ENCODE assay signal across 21 mouse cellular contexts in genomic region chr3:130127840-130128239, GRCm38 (mm10). TPM values are rescaled to one million over a fixed set of nuclear protein-coding genes. Genes with fewer than 3 reads are reported as not detected.
DNase-seq lines count a peak whose midpoint lies in the region; ATAC-seq lines count a peak whose summit lies in the region.
"Had no signal": no experiment of that assay in that cellular context is flagged by ENCODE, and none has a peak within 500 bp of the region (broad histone marks: within the 10 kb centered on the region; RNA-seq: fewer than 3 reads in every experiment).

No protein-coding gene starts in this region.

- intact Hi-C loops in heart, postnatal 10 days (cut with DNase I), result no loop called here

- no peak overlapping the region for H3K4me2 ChIP-seq in midbrain, embryonic 15.5 days
- no peak overlapping the region for H3K4me2 ChIP-seq in midbrain, embryonic 11.5 days
- no peak overlapping the region for H3K4me2 ChIP-seq in neural tube, embryonic 14.5 days (ENCODE audit: low read depth, low read length)
- H3K4me2 ChIP-seq: forebrain, embryonic 15.5 days; hindbrain, embryonic 15.5 days; kidney, embryonic 15.5 days; liver, embryonic 12.5 days; lung, embryonic 15.5 days; midbrain, embryonic 12.5 days had no signal

- no peaks in the 10 kb centered on the region for H3K9me3 ChIP-seq in midbrain, embryonic 15.5 days
- no peaks in the 10 kb centered on the region for H3K9me3 ChIP-seq in midbrain, embryonic 11.5 days (ENCODE audit: control insufficient read depth, low read length)
- H3K9me3 ChIP-seq in limb, embryonic 10.5 days (replicated peaks), result no peaks in the 10 kb centered on the region
- no peaks in the 10 kb centered on the region for H3K9me3 ChIP-seq in neural tube, embryonic 14.5 days (ENCODE audit: control insufficient read depth, low read length)
- H3K9me3 ChIP-seq: forebrain, embryonic 15.5 days; heart, embryonic 10.5 days; hindbrain, embryonic 15.5 days; kidney, embryonic 15.5 days; liver, embryonic 12.5 days; lung, embryonic 15.5 days; midbrain, embryonic 12.5 days had no signal

- no peaks in the 10 kb centered on the region for H3K27me3 ChIP-seq in midbrain, embryonic 15.5 days (replicated peaks)
- no peaks in the 10 kb centered on the region for H3K27me3 ChIP-seq in midbrain, embryonic 11.5 days (ENCODE audit: control insufficient read depth, insufficient read depth, low read length)
- H3K27me3 ChIP-seq in limb, embryonic 10.5 days (ENCODE audit: low read depth, poor library complexity, severe bottlenecking), result no peaks in the 10 kb centered on the region
- no peaks in the 10 kb centered on the region for H3K27me3 ChIP-seq in neural tube, embryonic 14.5 days (ENCODE audit: control insufficient read depth, insufficient read depth, low read length)
- H3K27me3 ChIP-seq: CH12.LX; forebrain, embryonic 15.5 days; hindbrain, embryonic 15.5 days; kidney, embryonic 15.5 days; liver, embryonic 12.5 days; lung, embryonic 15.5 days; midbrain, embryonic 12.5 days had no signal

- DNase-seq in heart, postnatal 10 days, result peak; percentile 6 to 11
- DNase-seq in heart, adult 8-10 months (ENCODE audit: low spot score), result no peak
- DNase-seq in midbrain, embryonic 11.5 days (ENCODE audit: low spot score, missing footprints), result no peak
- DNase-seq in limb, embryonic 10.5 days (ENCODE audit: low spot score), result no peak
- DNase-seq in thymus, postnatal 10 days (ENCODE audit: low spot score in 2 of 2), result no peak
- DNase-seq: adrenal gland, postnatal 25 days; cerebellum, adult 11 months; thymus, postnatal 4 days had no signal

- H3K9ac ChIP-seq in midbrain, embryonic 15.5 days, result no peak overlapping the region
- H3K9ac ChIP-seq in midbrain, embryonic 11.5 days (ENCODE audit: low read length), result no peak overlapping the region
- no peak overlapping the region for H3K9ac ChIP-seq in neural tube, embryonic 14.5 days (replicated peaks; ENCODE audit: low read depth, low read length)
- H3K9ac ChIP-seq: forebrain, embryonic 15.5 days; hindbrain, embryonic 15.5 days; kidney, embryonic 15.5 days; liver, embryonic 12.5 days; lung, embryonic 15.5 days; midbrain, embryonic 12.5 days had no signal

- ATAC-seq in midbrain, embryonic 15.5 days (replicated peaks), result peak; percentile 38; the same call in 1 of the 2 replicates
- ATAC-seq in midbrain, embryonic 11.5 days (ENCODE audit: low FRiP score), result no peak
- peak; percentile 76; the same call in 1 of the 2 replicates for ATAC-seq in neural tube, embryonic 14.5 days (ENCODE audit: low read depth)
- ATAC-seq: intestine, postnatal 0 days; liver, embryonic 12.5 days had no signal

- WGBS in midbrain, embryonic 15.5 days, result 55% methylated on average over 8 of the region's 8 CpGs
- 83% methylated on average over 8 of the region's 8 CpGs for WGBS in midbrain, embryonic 11.5 days
- 68% methylated on average over 8 of the region's 8 CpGs for WGBS in limb, embryonic 10.5 days
- 49% methylated on average over 8 of the region's 8 CpGs for WGBS in neural tube, embryonic 14.5 days

- H3K4me1 ChIP-seq in midbrain, embryonic 15.5 days, result peaks cover 7% of the 10 kb centered on the region; the same call in 1 of the 2 replicates
- H3K4me1 ChIP-seq in midbrain, embryonic 11.5 days (ENCODE audit: control insufficient read depth, insufficient read depth, low read length), result no peaks in the 10 kb centered on the region
- H3K4me1 ChIP-seq in limb, embryonic 10.5 days, result peaks cover 24% of the 10 kb centered on the region
- no peaks in the 10 kb centered on the region for H3K4me1 ChIP-seq in neural tube, embryonic 14.5 days (ENCODE audit: control insufficient read depth, insufficient read depth, low read length)
- H3K4me1 ChIP-seq: heart, embryonic 10.5 days; liver, embryonic 12.5 days; lung, embryonic 15.5 days had no signal

- H3K27ac ChIP-seq in midbrain, embryonic 15.5 days, result no peak overlapping the region
- no peak overlapping the region for H3K27ac ChIP-seq in midbrain, embryonic 11.5 days (ENCODE audit: low read depth, low read length)
- 0 out of 2 replicates have a peak overlapping the region, but pooled peaks have one; percentile 19 for H3K27ac ChIP-seq in limb, embryonic 10.5 days
- 0 out of 2 replicates have a peak overlapping the region, but pooled peaks have one; percentile 28 for H3K27ac ChIP-seq in neural tube, embryonic 14.5 days (ENCODE audit: low read depth, low read length)
- H3K27ac ChIP-seq: forebrain, embryonic 15.5 days; heart, embryonic 10.5 days; hindbrain, embryonic 15.5 days; kidney, embryonic 15.5 days; liver, embryonic 12.5 days; lung, embryonic 15.5 days; macrophage; midbrain, embryonic 12.5 days had no signal

- no peak overlapping the region for H3K4me3 ChIP-seq in midbrain, embryonic 15.5 days
- no peak overlapping the region for H3K4me3 ChIP-seq in midbrain, embryonic 11.5 days (ENCODE audit: low read depth, low read length)
- no peak overlapping the region for H3K4me3 ChIP-seq in limb, embryonic 10.5 days
- H3K4me3 ChIP-seq in neural tube, embryonic 14.5 days (ENCODE audit: low read depth, low read length), result no peak overlapping the region
- H3K4me3 ChIP-seq: forebrain, embryonic 15.5 days; heart, embryonic 10.5 days; hindbrain, embryonic 15.5 days; kidney, embryonic 15.5 days; liver, embryonic 12.5 days; lung, embryonic 15.5 days; midbrain, embryonic 12.5 days had no signal

- H3K36me3 ChIP-seq in midbrain, embryonic 15.5 days (replicated peaks), result no peaks in the 10 kb centered on the region
- H3K36me3 ChIP-seq in midbrain, embryonic 11.5 days (ENCODE audit: control insufficient read depth, insufficient read depth, low read length), result no peaks in the 10 kb centered on the region
- H3K36me3 ChIP-seq in limb, embryonic 10.5 days, result no peaks in the 10 kb centered on the region
- no peaks in the 10 kb centered on the region for H3K36me3 ChIP-seq in neural tube, embryonic 14.5 days (ENCODE audit: control insufficient read depth, insufficient read depth, low read length)
- H3K36me3 ChIP-seq: forebrain, embryonic 15.5 days; heart, embryonic 10.5 days; hindbrain, embryonic 15.5 days; kidney, embryonic 15.5 days; liver, embryonic 12.5 days; lung, embryonic 15.5 days; midbrain, embryonic 12.5 days had no signal

RNA-seq across cellular contexts. Expression of gene Col25a1, which starts 3.5 kb away (rescaled TPM):
- 1 to 10 TPM; 1.2 to 1.3 TPM for total RNA-seq in heart, postnatal 10 days (2021)
- total RNA-seq in heart, adult 8-10 months (2022), result under 1 TPM; 0.20 to 0.34 (median 0.23) TPM
- polyA plus RNA-seq in midbrain, embryonic 15.5 days (2015; fragmentation: Nextera tagmentation; extraction: Ambion mirVana), result 14.4 and 15.3 TPM in 2 replicates
- 3.0 and 3.5 TPM in 2 replicates for polyA plus RNA-seq in midbrain, embryonic 11.5 days (2014; fragmentation: Nextera tagmentation; extraction: Ambion mirVana)
- 11.5 and 18.3 TPM in 2 replicates for polyA plus RNA-seq in limb, embryonic 10.5 days (2016; fragmentation: Nextera tagmentation; extraction: Ambion mirVana)
- polyA plus RNA-seq in neural tube, embryonic 14.5 days (2014; fragmentation: Nextera tagmentation; extraction: Ambion mirVana), result 9.3 and 10.5 TPM in 2 replicates
- total RNA-seq: CH12.LX, MEL had no signal
- polyA plus RNA-seq: macrophage had no signal

Comparison
In these comparisons a context has a peak if more than half of its experiments do, and no peak if none do; other contexts are left out.
1. DNase-seq: peak in heart, postnatal 10 days (2 of 2); none in heart, adult 8-10 months (single experiment), midbrain, embryonic 11.5 days (single experiment), limb, embryonic 10.5 days (single experiment) and thymus, postnatal 10 days (0 of 2).
2. H3K27ac ChIP-seq: peak in limb, embryonic 10.5 days (single experiment) and neural tube, embryonic 14.5 days (single experiment); none in midbrain, embryonic 15.5 days (single experiment) and midbrain, embryonic 11.5 days (single experiment).